8 mouse cellular contexts compared by ENCODE assay signal in the genomic region with DNA sequence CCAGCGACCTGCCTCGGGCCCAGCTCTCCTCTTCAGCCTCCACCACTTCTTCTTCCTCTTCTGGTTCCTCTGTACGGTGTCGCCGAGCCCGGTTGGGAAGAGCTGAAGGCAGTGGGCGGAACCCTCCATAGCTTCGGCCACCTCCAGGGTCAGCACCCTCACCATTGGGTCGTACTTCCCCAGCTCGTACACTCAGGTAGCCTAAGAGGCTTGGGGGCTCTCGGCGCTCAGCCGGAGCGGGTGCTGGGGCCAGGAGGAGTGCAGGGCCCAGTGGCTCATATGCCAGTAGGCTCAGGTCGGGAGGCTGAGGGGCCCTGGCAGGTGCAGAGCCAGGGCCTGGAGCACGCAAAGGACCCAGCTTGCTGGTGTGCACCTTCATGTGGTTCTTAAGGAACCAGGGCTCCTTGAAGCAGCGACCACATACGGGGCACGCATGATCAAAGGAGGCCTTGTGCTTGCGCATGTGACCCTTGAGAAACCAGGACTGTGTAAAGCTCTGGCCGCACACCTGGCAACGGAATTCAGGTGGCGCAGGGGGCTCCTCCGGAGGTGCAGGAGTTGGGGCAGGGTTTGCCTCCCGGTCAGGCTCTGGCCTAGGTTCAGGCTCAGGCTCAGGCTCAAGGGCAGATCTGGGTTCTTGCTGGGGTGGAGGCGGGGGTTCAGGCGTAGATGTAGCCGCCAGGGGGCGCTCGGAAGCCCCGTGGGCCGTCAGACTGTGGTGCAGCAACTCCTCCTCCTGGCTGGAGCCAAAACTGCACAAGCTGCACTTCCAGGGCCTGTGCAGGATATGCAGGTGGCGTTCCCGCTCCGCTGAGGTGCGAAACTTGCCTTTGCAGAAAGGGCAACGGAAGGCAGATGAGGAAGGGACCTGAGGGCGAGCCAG. TPM values are rescaled to one million over a fixed set of nuclear protein-coding genes. Genes with fewer than 3 reads are reported as not detected.
DNase-seq lines count a peak whose midpoint lies in the region; ATAC-seq and TF ChIP-seq lines count a peak whose summit lies in the region.

No protein-coding gene starts in this region.

- no peak overlapping the region for H3ac ChIP-seq in myocyte (ENCODE audit: control insufficient read depth, insufficient read length)

- peak; percentile 44 for ATAC-seq in kidney, embryonic 14.5 days (ENCODE audit: low FRiP score, low TSS enrichment)

- H3K4me3 ChIP-seq in bone marrow macrophage, adult 2 months (ENCODE audit: insufficient read depth, low read length), result no peak overlapping the region
- no peak overlapping the region for H3K4me3 ChIP-seq in embryonic fibroblast, embryonic 13.5 days (ENCODE audit: insufficient read depth, low read length)
- H3K4me3 ChIP-seq in heart, embryonic 10.5 days, result peak overlapping the region; percentile 28; the same call in 1 of the 2 replicates
- H3K4me3 ChIP-seq in kidney, embryonic 14.5 days (ENCODE audit: low read length), result 0 out of 2 replicates have a peak overlapping the region, but pooled peaks have one; percentile 4
- H3K4me3 ChIP-seq in liver, adult 2 months (ENCODE audit: insufficient read depth, low read depth, low read length), result no peak overlapping the region
- no peak overlapping the region for H3K4me3 ChIP-seq in myocyte

- H3K79me2 ChIP-seq in liver, adult 2 months (ENCODE audit: control insufficient read depth, insufficient read depth, low read length), result no peaks in the 10 kb centered on the region
- no peaks in the 10 kb centered on the region for H3K79me2 ChIP-seq in myocyte (ENCODE audit: control insufficient read depth, insufficient read depth)

- no peak overlapping the region for H3K27ac ChIP-seq in bone marrow macrophage, adult 2 months (ENCODE audit: insufficient read depth, low read depth, low read length)
- no peak overlapping the region for H3K27ac ChIP-seq in embryonic fibroblast, embryonic 13.5 days (ENCODE audit: insufficient read depth, low read length)
- H3K27ac ChIP-seq in heart, embryonic 10.5 days, result peak overlapping the region; percentile 47; the same call in 1 of the 2 replicates
- no peak overlapping the region for H3K27ac ChIP-seq in kidney, embryonic 14.5 days (ENCODE audit: low read depth, low read length)
- no peak overlapping the region for H3K27ac ChIP-seq in liver, adult 2 months (replicated peaks; ENCODE audit: insufficient read depth, low read depth, low read length)

- WGBS in heart, embryonic 10.5 days, result 54% methylated on average over 38 of the region's 38 CpGs
- 59% methylated on average over 38 of the region's 38 CpGs for WGBS in kidney, embryonic 14.5 days
- 64% methylated on average over 38 of the region's 38 CpGs for WGBS in liver, adult 2 months

- no peak for TF ChIP-seq POLR2A in bone marrow macrophage, adult 2 months (IDR thresholded peaks at IDR 0.05; ENCODE audit: borderline replicate concordance, low read depth, low read length)
- TF ChIP-seq POLR2A in embryonic fibroblast, embryonic 13.5 days (IDR thresholded peaks at IDR 0.05; ENCODE audit: low read depth, low read length), result no peak
- no peak for TF ChIP-seq POLR2A in liver, adult 2 months (IDR thresholded peaks at IDR 0.05; ENCODE audit: extremely low read depth, insufficient read depth, low read length)
- peak; percentile 21 for TF ChIP-seq POLR2A in myocyte (IDR thresholded peaks at IDR 0.05; ENCODE audit: insufficient read length, low read depth)

- H3K36me3 ChIP-seq in heart, embryonic 10.5 days, result peaks cover 56% of the 10 kb centered on the region
- peaks cover 51% of the 10 kb centered on the region for H3K36me3 ChIP-seq in kidney, embryonic 14.5 days (ENCODE audit: control insufficient read depth, insufficient read depth, low read length)
- H3K36me3 ChIP-seq in liver, adult 2 months (ENCODE audit: control insufficient read depth, insufficient read depth, low read length), result peaks cover 16% of the 10 kb centered on the region
- H3K36me3 ChIP-seq in myocyte (ENCODE audit: control insufficient read depth, insufficient read depth), result peaks cover 13% of the 10 kb centered on the region

- peak; percentile 97 for TF ChIP-seq CTCF in bone marrow macrophage, adult 2 months (IDR thresholded peaks at IDR 0.05; ENCODE audit: low read depth, low read length)
- peak; percentile 99 for TF ChIP-seq CTCF in embryonic fibroblast, embryonic 13.5 days (IDR thresholded peaks at IDR 0.05; ENCODE audit: borderline replicate concordance, insufficient read depth, low read length)
- peak; percentile 100 for TF ChIP-seq CTCF in liver, adult 2 months (IDR thresholded peaks at IDR 0.05; ENCODE audit: low read depth, low read length)

- peak; percentile 94 to 95 for DNase-seq in B cell, adult 2 months
- peak; percentile 91 for DNase-seq in heart, embryonic 10.5 days (ENCODE audit: low spot score)
- peak; percentile 62 for DNase-seq in liver, adult 2 months (ENCODE audit: extremely low read depth, low read depth, low spot score)
- peak; percentile 83 for DNase-seq in spleen, postnatal 36 days (ENCODE audit: low spot score in 2 of 2)

- 0 out of 2 replicates have a peak, but pooled peaks cover 2% of the 10 kb centered on the region for H3K4me1 ChIP-seq in bone marrow macrophage, adult 2 months (ENCODE audit: control insufficient read depth, insufficient read depth, low read length)
- peaks cover 13% of the 10 kb centered on the region for H3K4me1 ChIP-seq in embryonic fibroblast, embryonic 13.5 days (ENCODE audit: control insufficient read depth, insufficient read depth, low read length)
- H3K4me1 ChIP-seq in heart, embryonic 10.5 days, result peaks cover 85% of the 10 kb centered on the region
- H3K4me1 ChIP-seq in kidney, embryonic 14.5 days (ENCODE audit: control insufficient read depth, insufficient read depth, low read length), result peaks cover 45% of the 10 kb centered on the region
- no peaks in the 10 kb centered on the region for H3K4me1 ChIP-seq in liver, adult 2 months (ENCODE audit: control insufficient read depth, insufficient read depth, low read length)

- H3K27me3 ChIP-seq in heart, embryonic 10.5 days (ENCODE audit: insufficient read depth, poor library complexity, severe bottlenecking), result no peaks in the 10 kb centered on the region
- no peaks in the 10 kb centered on the region for H3K27me3 ChIP-seq in kidney, embryonic 14.5 days (ENCODE audit: control insufficient read depth, insufficient read depth, low read length)
- no peaks in the 10 kb centered on the region for H3K27me3 ChIP-seq in liver, adult 2 months (ENCODE audit: control insufficient read depth, insufficient read depth, low read length)
- H3K27me3 ChIP-seq in myocyte (ENCODE audit: control insufficient read depth, insufficient read depth, insufficient read length), result no peaks in the 10 kb centered on the region

- H3K9me3 ChIP-seq in heart, embryonic 10.5 days, result no peaks in the 10 kb centered on the region
- H3K9me3 ChIP-seq in kidney, embryonic 14.5 days (ENCODE audit: control insufficient read depth, low read length), result no peaks in the 10 kb centered on the region

- H3K4me2 ChIP-seq in kidney, embryonic 14.5 days (replicated peaks; ENCODE audit: low read depth, low read length), result peak overlapping the region; percentile 8; the same call in 1 of the 2 replicates
- H3K4me2 ChIP-seq in myocyte (ENCODE audit: low read depth), result no peak overlapping the region

- H3K9ac ChIP-seq in kidney, embryonic 14.5 days (ENCODE audit: low read depth, low read length), result peak overlapping the region; percentile 36; the same call in 1 of the 2 replicates
- H3K9ac ChIP-seq in liver, adult 2 months (ENCODE audit: low read depth, low read length), result no peak overlapping the region

TF ChIP-seq in myocyte, 11 proteins besides CTCF, POLR2A, EP300 and RAD21 (continues in another document):
- no peak for TF ChIP-seq REST (IDR thresholded peaks at IDR 0.05; ENCODE audit: insufficient read depth, insufficient read length)

RNA-seq across cellular contexts. Expression of gene Tmem253, which starts 6.9 kb away (rescaled TPM):
- polyA plus RNA-seq in bone marrow macrophage, adult 2 months (2012; ENCODE audit: insufficient read depth, insufficient read length, missing spikeins), result not detected in 2 replicates
- 0.95 TPM in 1 of 2 replicates, not detected in the other for polyA plus RNA-seq in embryonic fibroblast, embryonic 13.5 days (2011; ENCODE audit: insufficient read length, low read depth, missing spikeins)
- 0.27 and 0.57 TPM in 2 replicates for polyA plus RNA-seq in heart, embryonic 10.5 days (2016; fragmentation: Nextera tagmentation; extraction: Ambion mirVana)
- polyA plus RNA-seq in kidney, embryonic 14.5 days (2014; fragmentation: Nextera tagmentation; extraction: Ambion mirVana), result 0.57 and 1.1 TPM in 2 replicates
- not detected in 2 replicates for total RNA-seq in liver, adult 2 months (2014; rRNA removed)
- 0.11 TPM in 1 of 2 replicates, not detected in the other for polyA plus RNA-seq in liver, adult 2 months (2012; rRNA removed)
- polyA plus RNA-seq in myocyte (2012; fragmentation: generic; extraction: Trizol), result 0.34 TPM

RNA-seq across cellular contexts. Expression of gene Zfp219, which starts 12.0 kb away (rescaled TPM):
- polyA plus RNA-seq in bone marrow macrophage, adult 2 months (2012; ENCODE audit: insufficient read depth, insufficient read length, missing spikeins), result 31.2 and 43.5 TPM in 2 replicates
- polyA plus RNA-seq in embryonic fibroblast, embryonic 13.5 days (2011; ENCODE audit: insufficient read length, low read depth, missing spikeins), result 27.5 and 33.1 TPM in 2 replicates
- polyA plus RNA-seq in heart, embryonic 10.5 days (2016; fragmentation: Nextera tagmentation; extraction: Ambion mirVana), result 21.5 and 31.1 TPM in 2 replicates
- 44.5 and 45.5 TPM in 2 replicates for polyA plus RNA-seq in kidney, embryonic 14.5 days (2014; fragmentation: Nextera tagmentation; extraction: Ambion mirVana)
- 8.9 and 12.6 TPM in 2 replicates for total RNA-seq in liver, adult 2 months (2014; rRNA removed)
- polyA plus RNA-seq in liver, adult 2 months (2012; rRNA removed), result 27.8 and 31.4 TPM in 2 replicates
- polyA plus RNA-seq in myocyte (2012; fragmentation: generic; extraction: Trizol), result 13.6 TPM

RNA-seq across cellular contexts. Expression of gene Arhgef40, which starts 24.0 kb away (rescaled TPM):
- 4.3 and 5.8 TPM in 2 replicates for polyA plus RNA-seq in bone marrow macrophage, adult 2 months (2012; ENCODE audit: insufficient read depth, insufficient read length, missing spikeins)
- polyA plus RNA-seq in embryonic fibroblast, embryonic 13.5 days (2011; ENCODE audit: insufficient read length, low read depth, missing spikeins), result 109 and 119 TPM in 2 replicates
- polyA plus RNA-seq in heart, embryonic 10.5 days (2016; fragmentation: Nextera tagmentation; extraction: Ambion mirVana), result 72.3 and 86.4 TPM in 2 replicates
- polyA plus RNA-seq in kidney, embryonic 14.5 days (2014; fragmentation: Nextera tagmentation; extraction: Ambion mirVana), result 72.4 and 74.9 TPM in 2 replicates
- total RNA-seq in liver, adult 2 months (2014; rRNA removed), result 6.1 and 9.5 TPM in 2 replicates
- polyA plus RNA-seq in liver, adult 2 months (2012; rRNA removed), result 12.5 and 16.1 TPM in 2 replicates
- 35.0 TPM for polyA plus RNA-seq in myocyte (2012; fragmentation: generic; extraction: Trizol)

RNA-seq across cellular contexts. Expression of gene Olfr221, which starts 33.7 kb away (rescaled TPM):
- polyA plus RNA-seq in bone marrow macrophage, adult 2 months (2012; ENCODE audit: insufficient read depth, insufficient read length, missing spikeins), result not detected in 2 replicates
- not detected in 2 replicates for polyA plus RNA-seq in embryonic fibroblast, embryonic 13.5 days (2011; ENCODE audit: insufficient read length, low read depth, missing spikeins)
- polyA plus RNA-seq in heart, embryonic 10.5 days (2016; fragmentation: Nextera tagmentation; extraction: Ambion mirVana), result not detected in 2 replicates
- not detected in 2 replicates for polyA plus RNA-seq in kidney, embryonic 14.5 days (2014; fragmentation: Nextera tagmentation; extraction: Ambion mirVana)
- total RNA-seq in liver, adult 2 months (2014; rRNA removed), result not detected in 2 replicates
- not detected in 2 replicates for polyA plus RNA-seq in liver, adult 2 months (2012; rRNA removed)
- not detected for polyA plus RNA-seq in myocyte (2012; fragmentation: generic; extraction: Trizol)

Comparison
In these comparisons a context has a peak if more than half of its experiments do, and no peak if none do; other contexts are left out.
1. H3K4me3 ChIP-seq: peak in heart, embryonic 10.5 days (single experiment) and kidney, embryonic 14.5 days (single experiment); none in bone marrow macrophage, adult 2 months (single experiment), embryonic fibroblast, embryonic 13.5 days (single experiment), liver, adult 2 months (single experiment) and myocyte (single experiment).
2. Peak in every context shown above with its lines, with median percentiles within 50 percentile points of each other: DNase-seq and CTCF ChIP-seq.